Mouse (Mus musculus): ENCODE measurements at regions not wholly inside any gene's neighbourhood (a gene's known extent, or its start where the extent isn't known, plus 50 kb on each side); places are given as distances from the start of the nearest gene placed in this dataset.

GRCm38 (mm10) chr7:71500719-71501118, 149.4 kb upstream of the Gm10295 start:
- intact Hi-C loops (cut with DNase I): no loop called here
- no peak for DNase-seq (ENCODE audit: extremely low spot score in 1 of 2, low spot score in 2 of 2)

- no peak for DNase-seq (ENCODE audit: extremely low spot score in 1 of 2, low spot score in 2 of 2)
- intact Hi-C loops (cut with DNase I): no loop called here
Observed at GRCm38 (mm10) chr7:71498123-71498522, 146.8 kb upstream of the Gm10295 start.

- intact Hi-C loops (cut with DNase I): no loop called here
- DNase-seq (ENCODE audit: extremely low spot score in 1 of 2, low spot score in 2 of 2): no peak
Observed at GRCm38 (mm10) chr7:71491128-71491527, 139.8 kb upstream of the Gm10295 start.

- intact Hi-C loops (cut with DNase I): no loop called here
- DNase-seq (ENCODE audit: extremely low spot score in 1 of 2, low spot score in 2 of 2): peak in 1 of 2 experiments; percentile 24
Observed at GRCm38 (mm10) chr7:71488016-71488650, 136.8 kb upstream of the Gm10295 start.

GRCm38 (mm10) chr7:71475383-71475782, 124.1 kb upstream of the Gm10295 start:
- intact Hi-C loops (cut with DNase I): no loop called here

GRCm38 (mm10) chr7:71472384-71473141, 121.3 kb upstream of the Gm10295 start:
- DNase-seq (ENCODE audit: extremely low spot score in 1 of 2, low spot score in 2 of 2): peak in 1 of 2 experiments; percentile 44
- intact Hi-C loops (cut with DNase I): no loop called here

More at GRCm38 (mm10) chr7:71475383-71475782, 124.1 kb upstream of the Gm10295 start:
- DNase-seq (ENCODE audit: extremely low spot score in 1 of 2, low spot score in 2 of 2): no peak

- intact Hi-C loops (cut with DNase I): no loop called here
Observed at GRCm38 (mm10) chr7:71471658-71472383, 120.5 kb upstream of the Gm10295 start.

GRCm38 (mm10) chr7:71471319-71471657, 120.0 kb upstream of the Gm10295 start:
- no peak for DNase-seq (ENCODE audit: extremely low spot score in 1 of 2, low spot score in 2 of 2)
- intact Hi-C loops (cut with DNase I): no loop called here

More at GRCm38 (mm10) chr7:71471658-71472383, 120.5 kb upstream of the Gm10295 start:
- peak in 1 of 2 experiments; percentile 43 for DNase-seq (ENCODE audit: extremely low spot score in 1 of 2, low spot score in 2 of 2)

GRCm38 (mm10) chr7:71470418-71470817, 119.1 kb upstream of the Gm10295 start:
- no peak for DNase-seq (ENCODE audit: extremely low spot score in 1 of 2, low spot score in 2 of 2)
- intact Hi-C loops (cut with DNase I): no loop called here

GRCm38 (mm10) chr7:71469951-71470350, 118.7 kb upstream of the Gm10295 start:
- intact Hi-C loops (cut with DNase I): no loop called here

GRCm38 (mm10) chr7:71467436-71468127, 116.3 kb upstream of the Gm10295 start:
- DNase-seq (ENCODE audit: extremely low spot score in 1 of 2, low spot score in 2 of 2): no peak
- intact Hi-C loops (cut with DNase I): no loop called here

More at GRCm38 (mm10) chr7:71469951-71470350, 118.7 kb upstream of the Gm10295 start:
- DNase-seq (ENCODE audit: extremely low spot score in 1 of 2, low spot score in 2 of 2): no peak

- no peak for DNase-seq (ENCODE audit: extremely low spot score in 1 of 2, low spot score in 2 of 2)
- intact Hi-C loops (cut with DNase I): no loop called here
Observed at GRCm38 (mm10) chr7:71464127-71464526, 112.8 kb upstream of the Gm10295 start.

- intact Hi-C loops (cut with DNase I): no loop called here
- DNase-seq (ENCODE audit: extremely low spot score in 1 of 2, low spot score in 2 of 2): no peak
Observed at GRCm38 (mm10) chr7:71463565-71463964, 112.3 kb upstream of the Gm10295 start.

GRCm38 (mm10) chr7:71459805-71460204, 108.5 kb upstream of the Gm10295 start:
- DNase-seq (ENCODE audit: extremely low spot score in 1 of 2, low spot score in 2 of 2): no peak
- intact Hi-C loops (cut with DNase I): no loop called here

GRCm38 (mm10) chr7:71458104-71458754, 106.9 kb upstream of the Gm10295 start:
- intact Hi-C loops (cut with DNase I): no loop called here
- no peak for DNase-seq (ENCODE audit: extremely low spot score in 1 of 2, low spot score in 2 of 2)

GRCm38 (mm10) chr7:71457409-71458103, 106.3 kb upstream of the Gm10295 start:
- no peak for DNase-seq (ENCODE audit: extremely low spot score in 1 of 2, low spot score in 2 of 2)
- intact Hi-C loops (cut with DNase I): no loop called here

- DNase-seq (ENCODE audit: extremely low spot score in 1 of 2, low spot score in 2 of 2): no peak
- intact Hi-C loops (cut with DNase I): no loop called here
Observed at GRCm38 (mm10) chr7:71456421-71456820, 105.1 kb upstream of the Gm10295 start.

Measured in left cerebral cortex, postnatal 10 days (tissue).